Mouse (Mus musculus) intestine, embryonic 14.5 days (tissue): ENCODE results near the gene Rarb. TPM values are rescaled to one million over a fixed set of nuclear protein-coding genes. Genes with fewer than 3 reads are reported as not detected.

ENCODE experiments used
- ATAC-seq: fragments of 200-750 bp; cut with Nextera tagmentation; replicated peaks from 2 replicates; pipeline ENCODE4 v1.8.0; 2017; ENCODE audit warnings: low read depth, moderate number of reproducible peaks, moderate TSS enrichment, moderate library complexity; ENCODE audit not compliant: low FRiP score, low TSS enrichment
- DNase-seq: peaks from one replicate; pipeline ENCODE4 v3.0.0-alpha.2; 2018; ENCODE audit warnings: low spot score
- H3K27ac ChIP-seq: fragments of 300-500 bp; sonication (generic); 2 replicates; pipeline ENCODE4 v1.5.1; 2014; ENCODE audit warnings: low read depth, mild to moderate bottlenecking, control low read depth
- H3K27me3 ChIP-seq: fragments of 300-500 bp; sonication (generic); replicated peaks from 2 replicates; pipeline ENCODE4 v1.6.1; 2014; ENCODE audit warnings: low read length, control low read depth; ENCODE audit not compliant: control insufficient read depth, insufficient read depth
- H3K36me3 ChIP-seq: fragments of 300-500 bp; sonication (generic); 2 replicates; pipeline ENCODE4 v1.6.1; 2014; ENCODE audit warnings: low read length, control low read depth; ENCODE audit not compliant: control insufficient read depth, insufficient read depth
- H3K4me1 ChIP-seq: fragments of 300-500 bp; sonication (generic); replicated peaks from 2 replicates; pipeline ENCODE4 v1.6.1; 2014; ENCODE audit warnings: low read length, control low read depth, mixed read lengths; ENCODE audit not compliant: control insufficient read depth, insufficient read depth
- H3K4me2 ChIP-seq: fragments of 300-500 bp; sonication (generic); 2 replicates; pipeline ENCODE4 v1.6.1; 2014; ENCODE audit warnings: low read length
- H3K4me3 ChIP-seq: fragments of 300-500 bp; sonication (generic); 2 replicates; pipeline ENCODE4 v1.5.1; 2014; ENCODE audit warnings: low read depth, low read length, control low read depth, mixed read lengths
- H3K9ac ChIP-seq: fragments of 300-500 bp; sonication (generic); 2 replicates; pipeline ENCODE4 v1.6.1; 2014; ENCODE audit warnings: mild to moderate bottlenecking, low read length
- H3K9me3 ChIP-seq: fragments of 300-500 bp; sonication (generic); 2 replicates; pipeline ENCODE4 v1.6.1; 2016; ENCODE audit warnings: low read length, control low read depth; ENCODE audit not compliant: control insufficient read depth
- WGBS: fragments of 180-500 bp; shearing (Covaris S2); extraction: QIAGEN DNeasy Blood & Tissue Kit; methylation state at CpG from one replicate; pipeline ENCODE4 v1.1.7; 2014; 5-methylcytosine and 5-hydroxymethylcytosine counted together
- polyA plus RNA-seq: library from polyadenylated mRNA; unstranded; fragments of >200 nt; fragmentation: Nextera tagmentation; extraction: Ambion mirVana; gene quantifications from 2 replicates; pipeline ENCODE4 v1.2.1, GENCODE M21; 2014

The Rarb gene
- 20.6 and 21.3 TPM in 2 replicates for polyA plus RNA-seq

- Histone ChIP-seq H3K9me3 (no peaks in the 10 kb centered on the region), H3K27me3 (peaks cover 6% of the 10 kb centered on the region), H3K36me3 (no peaks in the 10 kb centered on the region), H3K9ac (no peak within 1 kb of the TSS), H3K27ac (no peak within 1 kb of the TSS), H3K4me3 (no peak within 1 kb of the TSS), H3K4me2 (no peak within 1 kb of the TSS), H3K4me1 (no peaks in the 10 kb centered on the region)
- WGBS = 93% methylated on average over 4 of the region's 4 CpGs
- no peak for ATAC-seq
- no peak for DNase-seq
Observed at GRCm38 (mm10) chr14:16818602-16819250, at the start of gene Rarb. TSS of gene Rarb (minus strand) at chr14:16819156.

GRCm38 (mm10) chr14:16842036-16842435 is 23.1 kb upstream of the Rarb start:
- Histone ChIP-seq H3K4me1 (no peaks in the 10 kb centered on the region; the same call in 1 of the 2 replicates), H3K36me3 (no peaks in the 10 kb centered on the region), H3K9me3 (no peaks in the 10 kb centered on the region), H3K9ac (no peak overlapping the region), H3K4me3 (no peak overlapping the region), H3K27me3 (no peaks in the 10 kb centered on the region), H3K27ac (no peak overlapping the region), H3K4me2 (no peak overlapping the region)
- ATAC-seq = no peak
- no peak for DNase-seq
- 57% methylated on average over 3 of the region's 3 CpGs for WGBS

- WGBS = 68% methylated on average over 6 of the region's 6 CpGs
- no peak for DNase-seq
- no peaks in the 10 kb centered on the region for H3K9me3 ChIP-seq
- H3K27ac ChIP-seq = no peak overlapping the region
- no peaks in the 10 kb centered on the region for H3K27me3 ChIP-seq
- H3K4me2 ChIP-seq = no peak overlapping the region
- ATAC-seq = no peak
- H3K4me3 ChIP-seq = no peak overlapping the region
- H3K4me1 ChIP-seq = no peaks in the 10 kb centered on the region; the same call in 1 of the 2 replicates
- H3K9ac ChIP-seq = no peak overlapping the region
- no peaks in the 10 kb centered on the region for H3K36me3 ChIP-seq
Observed at GRCm38 (mm10) chr14:16841597-16841989, 22.6 kb upstream of the Rarb start.

- H3K27ac ChIP-seq = no peak overlapping the region
- no peaks in the 10 kb centered on the region for H3K9me3 ChIP-seq
- no peak overlapping the region for H3K4me3 ChIP-seq
- H3K9ac ChIP-seq = no peak overlapping the region
- no peak overlapping the region for H3K4me2 ChIP-seq
- no peaks in the 10 kb centered on the region for H3K36me3 ChIP-seq
- no peaks in the 10 kb centered on the region for H3K27me3 ChIP-seq
- 69% methylated on average over 8 of the region's 8 CpGs for WGBS
- ATAC-seq = no peak
- no peaks in the 10 kb centered on the region; the same call in 1 of the 2 replicates for H3K4me1 ChIP-seq
- no peak for DNase-seq
Observed at GRCm38 (mm10) chr14:16840951-16841596, 22.1 kb upstream of the Rarb start.

- Histone ChIP-seq H3K9ac (no peak overlapping the region), H3K9me3 (no peaks in the 10 kb centered on the region), H3K36me3 (no peaks in the 10 kb centered on the region), H3K27ac (no peak overlapping the region), H3K27me3 (no peaks in the 10 kb centered on the region), H3K4me3 (no peak overlapping the region), H3K4me1 (no peaks in the 10 kb centered on the region; the same call in 1 of the 2 replicates), H3K4me2 (no peak overlapping the region)
- no peak for ATAC-seq
- 92% methylated on average over 2 of the region's 2 CpGs for WGBS
- DNase-seq = no peak
Observed at GRCm38 (mm10) chr14:16840135-16840534, 21.2 kb upstream of the Rarb start.

GRCm38 (mm10) chr14:16815096-16815741 is 3.7 kb downstream of the Rarb start:
- DNase-seq (no peak), ATAC-seq (no peak)
- Histone ChIP-seq H3K4me2 (no peak overlapping the region), H3K36me3 (no peaks in the 10 kb centered on the region), H3K4me1 (no peaks in the 10 kb centered on the region), H3K4me3 (no peak overlapping the region), H3K9me3 (no peaks in the 10 kb centered on the region), H3K9ac (no peak overlapping the region), H3K27ac (no peak overlapping the region), H3K27me3 (peaks cover 9% of the 10 kb centered on the region; the same call in 1 of the 2 replicates)
- WGBS = 63% methylated on average over 1 of the region's 1 CpGs

- no peak for DNase-seq
- 0 out of 2 replicates have a peak, but pooled peaks cover 3% of the 10 kb centered on the region for H3K27me3 ChIP-seq
- 84% methylated on average over 3 of the region's 3 CpGs for WGBS
- H3K9me3 ChIP-seq = no peaks in the 10 kb centered on the region
- no peak for ATAC-seq
- H3K4me3 ChIP-seq = no peak overlapping the region
- H3K27ac ChIP-seq = no peak overlapping the region
- H3K4me2 ChIP-seq = no peak overlapping the region
- no peak overlapping the region for H3K9ac ChIP-seq
- no peaks in the 10 kb centered on the region for H3K36me3 ChIP-seq
- no peaks in the 10 kb centered on the region for H3K4me1 ChIP-seq
Observed at GRCm38 (mm10) chr14:16806155-16806554, 12.8 kb downstream of the Rarb start.

GRCm38 (mm10) chr14:16790161-16790560 is 28.8 kb downstream of the Rarb start:
- Histone ChIP-seq H3K4me1 (no peaks in the 10 kb centered on the region), H3K9ac (no peak overlapping the region)
- no peak for ATAC-seq

More at GRCm38 (mm10) chr14:16790161-16790560, 28.8 kb downstream of the Rarb start:
- peaks cover 65% of the 10 kb centered on the region for H3K27me3 ChIP-seq
- 89% methylated on average over 1 of the region's 1 CpGs for WGBS
- DNase-seq = no peak
- H3K36me3 ChIP-seq = no peaks in the 10 kb centered on the region
- no peaks in the 10 kb centered on the region for H3K9me3 ChIP-seq
- H3K4me3 ChIP-seq = no peak overlapping the region
- H3K27ac ChIP-seq = no peak overlapping the region
- H3K4me2 ChIP-seq = no peak overlapping the region
